Mouse (Mus musculus) forebrain, embryonic 16.5 days (tissue): Measurements from ENCODE around the gene Lpin1. TPM values are rescaled to one million over a fixed set of nuclear protein-coding genes. Genes with fewer than 3 reads are reported as not detected.

ENCODE experiments used
- ATAC-seq: fragments of 200-750 bp; cut with Nextera tagmentation; 2 replicates; pipeline ENCODE4 v1.8.0; 2017; ENCODE audit warnings: mild to moderate bottlenecking, moderate library complexity
- H3K27ac ChIP-seq: fragments of 300-500 bp; sonication (generic); 2 replicates; pipeline ENCODE4 v1.5.1; 2014; ENCODE audit warnings: low read length, control low read depth
- H3K27me3 ChIP-seq: fragments of 300-500 bp; sonication (generic); replicated peaks from 2 replicates; pipeline ENCODE4 v1.6.1; 2014; ENCODE audit warnings: low read length; ENCODE audit not compliant: control insufficient read depth, insufficient read depth
- H3K36me3 ChIP-seq: fragments of 300-500 bp; sonication (generic); 2 replicates; pipeline ENCODE4 v1.6.1; 2014; ENCODE audit not compliant: control insufficient read depth, insufficient read depth
- H3K4me1 ChIP-seq: fragments of 300-500 bp; sonication (generic); replicated peaks from 2 replicates; pipeline ENCODE4 v1.6.1; 2014; ENCODE audit warnings: low read length; ENCODE audit not compliant: control insufficient read depth, insufficient read depth
- H3K4me2 ChIP-seq: fragments of 300-500 bp; sonication (generic); 2 replicates; pipeline ENCODE4 v1.6.1; 2014; ENCODE audit warnings: mild to moderate bottlenecking, low read length, control low read depth
- H3K4me3 ChIP-seq: fragments of 300-500 bp; sonication (generic); replicated peaks from 2 replicates; pipeline ENCODE4 v1.5.1; 2014; ENCODE audit warnings: mild to moderate bottlenecking, low read length, control low read depth
- H3K9ac ChIP-seq: fragments of 300-500 bp; sonication (generic); replicated peaks from 2 replicates; pipeline ENCODE4 v1.6.1; 2014; ENCODE audit warnings: low read depth, low read length, control low read depth
- H3K9me3 ChIP-seq: fragments of 300-500 bp; sonication (generic); 2 replicates; pipeline ENCODE4 v1.6.1; 2016; ENCODE audit warnings: low read length; ENCODE audit not compliant: control insufficient read depth
- WGBS: fragments of 180-500 bp; shearing (Covaris S2); extraction: QIAGEN DNeasy Blood & Tissue Kit; methylation state at CpG from one replicate; pipeline ENCODE4 v1.1.7; 2014; 5-methylcytosine and 5-hydroxymethylcytosine counted together
- polyA plus RNA-seq: library from polyadenylated mRNA; unstranded; fragments of >200 nt; fragmentation: Nextera tagmentation; extraction: Ambion mirVana; gene quantifications from 2 replicates; pipeline ENCODE4 v1.2.1, GENCODE M21; 2015

The Lpin1 gene
- 19.5 and 23.0 TPM in 2 replicates for polyA plus RNA-seq

DNA sequence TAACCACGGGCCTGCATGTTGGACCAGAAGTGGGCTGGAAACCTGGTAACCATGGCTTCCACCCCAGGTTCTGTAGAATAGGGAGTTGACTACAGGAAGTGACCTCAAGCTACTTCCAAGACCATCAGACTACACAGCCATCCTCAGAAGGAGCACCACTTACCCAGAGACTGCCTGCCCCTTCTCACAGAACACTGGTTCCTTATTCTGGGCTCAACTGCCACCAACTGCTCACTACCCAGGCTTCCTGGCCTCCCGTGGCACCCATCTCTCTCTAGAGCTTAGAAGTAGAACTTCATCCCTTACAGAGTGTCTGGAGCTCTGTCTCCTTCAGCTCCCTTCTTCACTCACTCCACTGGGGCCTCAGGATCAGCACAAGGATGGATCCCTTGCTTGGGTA lies at the start of gene Lpin1:
TSS of gene Lpin1 (minus strand) at position 31 of the 400 bp plus-strand sequence.
- no peak within 1 kb of the TSS for H3K9ac ChIP-seq
- H3K4me3 ChIP-seq, result no peak within 1 kb of the TSS
- WGBS, result 86% methylated on average over 2 of the region's 2 CpGs
- no peak for ATAC-seq
- no peaks in the 10 kb centered on the region for H3K4me1 ChIP-seq
- no peaks in the 10 kb centered on the region for H3K36me3 ChIP-seq
- no peak within 1 kb of the TSS for H3K27ac ChIP-seq
- no peak within 1 kb of the TSS for H3K4me2 ChIP-seq
- no peaks in the 10 kb centered on the region for H3K27me3 ChIP-seq
- no peaks in the 10 kb centered on the region for H3K9me3 ChIP-seq

GRCm38 (mm10) chr12:16656906-16657875 lies 46.4 kb upstream of the Lpin1 start:
- no peak for ATAC-seq

DNA sequence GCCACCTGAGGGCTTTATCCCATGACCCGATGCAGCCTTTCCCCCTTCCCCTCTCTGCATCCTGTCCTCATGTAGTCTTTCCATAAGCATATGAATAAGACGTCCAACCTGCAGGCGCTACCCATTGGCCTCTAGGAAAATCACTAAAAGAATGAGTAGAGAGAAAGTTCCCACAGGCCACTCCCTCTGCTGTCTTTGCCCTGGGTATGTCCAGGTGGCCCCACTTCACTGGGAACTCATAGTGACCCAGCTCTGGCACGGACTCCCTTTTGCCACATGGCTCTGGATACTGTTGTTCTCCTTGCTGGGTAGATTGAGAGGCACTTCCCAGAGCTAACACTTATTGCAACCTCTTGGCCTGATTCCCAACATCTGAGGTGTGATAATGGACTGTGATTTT lies 44.8 kb upstream of the Lpin1 start:
- no peak for ATAC-seq
- WGBS, result 72% methylated on average over 4 of the region's 4 CpGs
- H3K27me3 ChIP-seq, result peaks cover 16% of the 10 kb centered on the region

More at GRCm38 (mm10) chr12:16656906-16657875, 46.4 kb upstream of the Lpin1 start:
- H3K27ac ChIP-seq, result no peak overlapping the region
- H3K4me2 ChIP-seq, result no peak overlapping the region
- WGBS, result 69% methylated on average over 5 of the region's 5 CpGs
- H3K36me3 ChIP-seq, result no peaks in the 10 kb centered on the region
- no peaks in the 10 kb centered on the region for H3K9me3 ChIP-seq
- no peak overlapping the region for H3K9ac ChIP-seq
- H3K4me3 ChIP-seq, result no peak overlapping the region
- peaks cover 8% of the 10 kb centered on the region for H3K4me1 ChIP-seq
- H3K27me3 ChIP-seq, result peaks cover 15% of the 10 kb centered on the region

GRCm38 (mm10) chr12:16653332-16654093 lies 42.7 kb upstream of the Lpin1 start, which contains the start of gene Ntsr2:
TSS of gene Ntsr2 (plus strand) at chr12:16653382.
- Histone ChIP-seq H3K4me3 (peak within 1 kb of the TSS; percentile 45), H3K4me2 (peak within 1 kb of the TSS; percentile 88), H3K27ac (no peak within 1 kb of the TSS), H3K9me3 (no peaks in the 10 kb centered on the region), H3K9ac (peak within 1 kb of the TSS; percentile 47), H3K36me3 (no peaks in the 10 kb centered on the region), H3K27me3 (peaks cover 16% of the 10 kb centered on the region), H3K4me1 (peaks cover 8% of the 10 kb centered on the region)
- peak; percentile 93 for ATAC-seq
- 4% methylated on average over 58 of the region's 58 CpGs for WGBS

More for the DNA sequence above, 44.8 kb upstream of the Lpin1 start:
- Histone ChIP-seq H3K4me3 (no peak overlapping the region), H3K4me2 (no peak overlapping the region), H3K27ac (no peak overlapping the region), H3K36me3 (no peaks in the 10 kb centered on the region), H3K4me1 (peaks cover 8% of the 10 kb centered on the region), H3K9ac (no peak overlapping the region), H3K9me3 (no peaks in the 10 kb centered on the region)

DNA sequence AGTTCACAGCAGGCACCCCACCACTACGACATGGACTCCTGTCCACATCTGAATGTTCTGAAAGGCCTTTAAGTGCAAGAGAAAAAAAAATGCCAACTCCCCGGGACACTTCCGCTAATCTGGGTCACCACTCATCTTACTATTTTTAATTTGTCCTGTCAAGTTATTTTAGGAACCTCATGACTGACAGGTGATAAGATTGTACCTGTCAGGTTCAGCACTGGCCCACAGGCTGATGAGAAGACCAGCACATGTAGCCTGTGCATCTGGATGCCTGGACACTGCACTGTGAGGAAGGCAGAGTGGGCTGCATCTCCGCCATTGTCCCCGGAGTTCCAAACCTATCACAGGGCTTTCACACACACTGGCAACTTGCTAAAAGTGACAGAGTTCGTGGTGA lies 39.1 kb upstream of the Lpin1 start:
- Histone ChIP-seq H3K4me1 (peaks cover 8% of the 10 kb centered on the region), H3K9ac (no peak overlapping the region), H3K9me3 (no peaks in the 10 kb centered on the region), H3K36me3 (no peaks in the 10 kb centered on the region), H3K4me3 (no peak overlapping the region), H3K4me2 (no peak overlapping the region), H3K27me3 (peaks cover 11% of the 10 kb centered on the region), H3K27ac (no peak overlapping the region)
- ATAC-seq, result no peak
- 74% methylated on average over 6 of the region's 6 CpGs for WGBS

DNA sequence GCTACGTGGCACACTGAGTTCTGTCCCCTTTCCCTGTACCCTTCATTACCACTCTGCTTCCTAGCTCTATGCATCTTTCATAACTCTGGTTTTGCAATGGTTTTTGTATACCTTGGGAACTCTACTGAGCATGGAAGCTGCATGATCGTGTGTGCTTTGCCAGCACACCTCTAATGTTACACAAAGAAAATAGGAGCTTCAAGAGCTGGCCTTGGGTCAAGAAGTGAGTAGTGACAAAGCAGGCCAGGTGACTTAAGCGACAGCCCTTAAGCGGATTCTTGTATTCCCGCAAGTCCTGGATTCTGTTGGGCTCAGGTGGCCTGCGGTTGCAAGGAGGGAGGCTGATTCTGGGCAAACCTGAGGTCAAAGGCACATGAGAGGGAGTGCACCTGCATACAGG lies 37.5 kb upstream of the Lpin1 start:
- no peaks in the 10 kb centered on the region for H3K9me3 ChIP-seq
- no peak overlapping the region for H3K9ac ChIP-seq
- no peak overlapping the region for H3K27ac ChIP-seq
- no peak overlapping the region for H3K4me2 ChIP-seq
- 88% methylated on average over 6 of the region's 6 CpGs for WGBS
- ATAC-seq, result no peak
- H3K27me3 ChIP-seq, result 0 out of 2 replicates have a peak, but pooled peaks cover 7% of the 10 kb centered on the region
- peaks cover 12% of the 10 kb centered on the region for H3K4me1 ChIP-seq
- H3K36me3 ChIP-seq, result no peaks in the 10 kb centered on the region
- no peak overlapping the region for H3K4me3 ChIP-seq

- H3K9ac ChIP-seq, result no peak overlapping the region
- peaks cover 11% of the 10 kb centered on the region for H3K4me1 ChIP-seq
- H3K4me3 ChIP-seq, result no peak overlapping the region
- H3K9me3 ChIP-seq, result no peaks in the 10 kb centered on the region
- no peak overlapping the region for H3K4me2 ChIP-seq
- H3K36me3 ChIP-seq, result no peaks in the 10 kb centered on the region
- no peak for ATAC-seq
- 58% methylated on average over 9 of the region's 9 CpGs for WGBS
- H3K27me3 ChIP-seq, result no peaks in the 10 kb centered on the region
- no peak overlapping the region for H3K27ac ChIP-seq
Measured at GRCm38 (mm10) chr12:16646780-16647409, 36.1 kb upstream of the Lpin1 start.

- H3K27me3 ChIP-seq, result no peaks in the 10 kb centered on the region
- H3K4me1 ChIP-seq, result peaks cover 11% of the 10 kb centered on the region
- H3K27ac ChIP-seq, result no peak overlapping the region
- no peak for ATAC-seq
- no peak overlapping the region for H3K9ac ChIP-seq
- WGBS, result 35% methylated on average over 8 of the region's 8 CpGs
- H3K4me2 ChIP-seq, result no peak overlapping the region
- H3K36me3 ChIP-seq, result no peaks in the 10 kb centered on the region
- H3K9me3 ChIP-seq, result no peaks in the 10 kb centered on the region
- H3K4me3 ChIP-seq, result no peak overlapping the region
Measured at GRCm38 (mm10) chr12:16644698-16645097, 33.9 kb upstream of the Lpin1 start.
